Mouse (Mus musculus) lung, embryonic 16.5 days (tissue): ENCODE data around the gene Inpp5k. TPM values are rescaled to one million over a fixed set of nuclear protein-coding genes. Genes with fewer than 3 reads are reported as not detected.

Experiments used
- polyA plus RNA-seq: library from polyadenylated mRNA; unstranded; fragments of >200 nt; fragmentation: Nextera tagmentation; extraction: Ambion mirVana; gene quantifications from 2 replicates; pipeline ENCODE4 v1.2.1, GENCODE M21; 2015

The Inpp5k gene
- polyA plus RNA-seq, 1 experiment from 2014 or later: 33.8 TPM

Other genes starting within 250 kb of the Inpp5k start
- gene Serpinf1, start 208.3 kb upstream of the Inpp5k start, polyA plus RNA-seq: 61.3 and 67.5 TPM in 2 replicates
- gene Serpinf2, start 191.4 kb upstream of the Inpp5k start, polyA plus RNA-seq: 0.95 and 9.2 TPM in 2 replicates
- 5.3 and 5.9 TPM in 2 replicates for gene Wdr81, start 176.3 kb upstream of the Inpp5k start, polyA plus RNA-seq
- gene Tlcd2, start 169.3 kb upstream of the Inpp5k start, polyA plus RNA-seq: 16.7 and 17.1 TPM in 2 replicates
- gene Prpf8, start 144.2 kb upstream of the Inpp5k start, polyA plus RNA-seq: 46.0 and 47.6 TPM in 2 replicates
- gene Rilp, start 120.9 kb upstream of the Inpp5k start, polyA plus RNA-seq: 0.83 and 0.89 TPM in 2 replicates
- gene Scarf1, start 117.4 kb upstream of the Inpp5k start, polyA plus RNA-seq: 16.4 and 17.7 TPM in 2 replicates
- 7.2 and 7.4 TPM in 2 replicates for gene Slc43a2, start 99.3 kb upstream of the Inpp5k start, polyA plus RNA-seq
- gene Pitpna, start 42.9 kb upstream of the Inpp5k start, polyA plus RNA-seq: 63.7 and 63.8 TPM in 2 replicates
- gene Myo1c, start 19.5 kb downstream of the Inpp5k start, polyA plus RNA-seq: 93.0 and 96.5 TPM in 2 replicates
- 108 and 112 TPM in 2 replicates for gene Crk, start 48.3 kb downstream of the Inpp5k start, polyA plus RNA-seq
- gene Ywhae, start 101.9 kb downstream of the Inpp5k start, polyA plus RNA-seq: 833 and 905 TPM in 2 replicates
- 0.44 and 0.68 TPM in 2 replicates for gene Doc2b, start 165.1 kb downstream of the Inpp5k start, polyA plus RNA-seq